Mouse (Mus musculus) 416B (cell line): ENCODE measurements around the gene E330017A01Rik.

ENCODE experiments used
- DNase-seq: peaks from one replicate; pipeline ENCODE4 v3.0.0; 2011; ENCODE audit warnings: low read depth

The E330017A01Rik gene

DNA sequence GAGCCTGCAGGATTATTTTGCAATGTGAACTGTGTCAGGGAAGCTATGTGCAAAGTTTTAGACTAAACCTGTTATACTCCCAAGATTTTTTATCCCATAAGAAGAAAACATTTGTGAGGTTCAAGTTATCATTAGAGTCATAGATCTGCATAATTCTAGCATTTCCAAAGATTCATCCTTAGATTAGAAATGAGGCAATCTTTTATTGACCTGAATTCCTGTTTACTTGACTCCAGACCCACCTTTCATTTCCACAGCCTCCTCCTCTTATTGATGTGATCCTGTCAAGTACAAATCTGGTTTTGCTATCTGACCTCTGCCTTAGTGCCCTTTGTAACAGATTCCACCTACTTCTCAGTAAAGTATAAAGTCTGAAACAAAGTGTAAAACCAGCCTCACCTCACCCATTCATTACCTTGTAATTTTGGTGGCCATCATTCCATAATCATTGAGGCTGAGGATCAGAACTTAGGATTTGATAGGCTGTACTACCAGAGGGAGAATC is 23.8 kb upstream of the E330017A01Rik start:
- no peak for DNase-seq

DNA sequence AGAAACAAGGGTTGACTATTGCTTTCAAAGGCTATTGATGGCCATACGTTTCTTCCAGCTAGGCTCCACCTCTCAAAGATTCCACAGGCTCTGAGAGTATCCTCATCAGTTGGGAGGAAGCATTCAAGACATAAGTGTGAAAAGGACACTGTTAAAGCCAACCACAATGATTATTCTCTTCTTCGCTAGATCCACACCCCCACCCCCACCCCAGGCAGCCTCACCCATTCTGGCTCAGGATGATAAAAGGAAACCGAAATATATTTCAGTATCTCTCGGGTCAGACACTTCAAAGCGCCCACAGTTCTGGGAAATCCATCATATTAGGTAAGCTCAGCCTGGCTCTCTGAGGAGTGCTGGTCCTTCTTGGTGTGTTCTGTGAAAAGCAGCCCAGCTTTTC is 23.3 kb upstream of the E330017A01Rik start:
- DNase-seq = no peak

DNA sequence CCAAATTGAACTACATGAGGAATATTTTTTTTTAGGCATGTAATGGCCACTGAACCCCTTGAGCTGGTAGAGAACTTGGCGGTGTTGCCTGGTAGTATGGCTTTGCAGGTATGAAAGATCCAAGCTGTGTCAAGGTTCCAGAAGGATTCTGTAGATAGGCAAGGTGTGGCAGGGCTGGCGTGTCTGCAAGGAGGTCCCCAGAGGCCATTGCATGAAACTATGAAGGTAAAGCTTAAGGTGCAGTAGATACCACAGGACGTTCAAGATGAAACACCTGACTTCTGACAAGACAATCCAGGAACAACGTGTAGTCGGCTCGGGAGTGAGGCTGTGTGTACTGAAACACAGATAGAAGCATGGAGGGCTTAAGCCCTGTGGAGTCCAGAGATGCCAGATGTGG is 20.1 kb upstream of the E330017A01Rik start:
- DNase-seq = no peak

DNA sequence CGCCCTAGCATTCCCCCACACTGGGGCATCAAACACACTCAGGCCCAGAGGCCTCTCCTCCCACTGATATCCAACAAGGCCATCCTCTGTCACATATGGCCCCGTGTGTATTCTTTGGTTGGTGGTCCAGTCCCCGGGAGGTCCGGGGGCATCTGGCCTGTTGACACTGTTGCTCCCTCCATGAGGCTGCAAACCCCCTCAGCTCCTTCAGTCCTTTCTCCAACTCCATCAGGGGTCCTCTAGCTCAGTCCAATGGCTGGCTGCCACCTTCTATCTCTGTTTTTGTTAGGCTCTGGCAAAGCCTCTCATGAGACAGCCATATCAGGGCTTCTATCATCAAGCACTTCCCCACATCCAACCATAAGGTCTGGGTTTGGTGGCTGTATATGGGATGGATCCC is 18.0 kb upstream of the E330017A01Rik start:
- no peak for DNase-seq

DNA sequence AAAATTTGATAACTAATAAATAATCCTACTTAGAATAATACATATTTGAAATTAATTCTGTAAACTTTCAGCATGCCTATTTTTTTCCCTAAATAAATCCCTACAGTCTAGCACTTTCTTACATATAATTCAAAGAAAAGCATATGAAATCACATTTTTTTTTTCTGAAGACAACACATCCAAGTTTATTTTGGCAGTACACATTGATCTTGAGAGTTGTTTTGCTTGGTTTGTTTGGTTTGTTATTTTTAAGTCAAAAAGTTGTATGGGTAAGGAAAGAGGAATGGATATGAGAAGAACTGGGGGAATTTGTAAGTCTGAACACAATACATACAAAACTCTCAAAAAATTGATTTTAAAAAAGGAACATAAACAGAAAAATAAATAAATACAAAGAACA is 17.2 kb upstream of the E330017A01Rik start:
- no peak for DNase-seq

DNA sequence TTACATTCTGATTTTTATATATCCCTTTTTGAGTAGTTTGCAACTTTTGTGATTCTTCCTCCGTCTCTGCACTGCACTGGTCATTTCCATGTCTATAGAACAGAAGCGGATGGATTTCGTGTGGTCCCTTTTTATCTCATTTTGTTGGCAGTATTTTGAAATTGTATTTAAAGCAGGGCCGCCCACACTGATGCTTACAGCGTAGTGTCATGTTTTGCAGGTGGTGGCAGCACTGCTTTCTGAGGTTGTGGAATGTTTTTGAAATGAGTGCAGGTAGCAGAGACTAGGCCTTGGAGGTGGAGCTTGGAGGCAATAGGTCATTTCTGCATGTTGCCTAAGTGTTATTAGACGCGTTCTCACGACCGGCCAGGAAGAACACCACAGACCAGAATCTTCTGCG is 11.4 kb upstream of the E330017A01Rik start:
- DNase-seq = no peak

DNA sequence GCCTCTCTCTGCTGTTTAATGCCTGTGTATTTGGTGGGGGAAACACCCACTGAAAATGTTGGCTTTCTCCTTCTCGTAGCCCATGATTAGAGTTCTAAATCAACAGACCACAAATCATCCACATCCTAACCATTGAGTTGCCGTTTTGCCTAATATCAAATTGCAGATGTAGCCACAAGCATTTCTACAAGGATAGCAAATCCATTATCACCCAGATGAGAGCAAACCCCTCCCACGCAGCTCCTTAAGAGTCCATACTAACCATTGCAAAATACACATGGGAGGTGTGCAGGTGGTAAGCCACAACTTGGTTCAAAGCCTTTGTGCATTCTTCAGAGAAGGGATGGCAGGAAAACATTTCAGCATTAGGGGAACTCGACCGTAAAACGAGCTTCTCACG is 523 bp downstream of the E330017A01Rik start:
- no peak for DNase-seq

DNA sequence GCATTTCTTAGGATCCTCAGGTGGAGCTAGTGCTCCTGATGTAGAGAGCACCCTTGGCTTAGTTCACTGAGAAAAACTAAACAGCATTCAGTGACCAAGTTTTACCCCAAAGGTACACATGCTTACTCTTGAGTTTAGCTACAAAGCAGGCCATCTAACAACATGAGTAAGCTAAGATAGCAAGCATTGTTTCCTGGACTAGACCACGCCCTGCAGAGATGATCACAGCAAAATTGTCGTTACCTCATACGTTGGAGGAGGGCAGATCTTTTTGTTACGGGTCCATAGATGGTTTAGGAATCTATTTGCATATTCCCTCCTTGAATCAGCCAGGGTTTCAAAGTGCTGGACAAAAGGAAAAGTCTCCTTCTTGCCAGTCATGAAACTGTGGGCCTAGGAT is 1.1 kb downstream of the E330017A01Rik start:
- DNase-seq = no peak

DNA sequence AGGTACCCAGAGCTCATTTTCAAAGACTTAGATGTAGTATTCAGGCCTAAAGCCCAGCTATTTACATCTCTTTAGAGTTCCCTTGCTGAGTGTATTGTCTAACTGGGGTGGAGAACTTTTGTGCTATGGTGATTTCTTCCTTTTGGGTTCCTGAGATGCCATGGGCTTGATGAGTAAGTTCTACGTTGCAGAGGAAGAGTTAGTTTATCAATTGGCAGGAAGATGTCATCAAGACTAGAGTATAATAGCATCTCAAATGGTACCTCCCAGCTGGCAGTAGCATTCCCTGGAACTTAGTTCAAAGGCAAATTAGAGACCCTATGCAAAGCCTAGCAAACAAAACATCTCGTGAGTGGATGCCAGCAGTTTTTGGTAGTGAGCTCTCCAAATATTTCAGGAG is 2.7 kb downstream of the E330017A01Rik start:
- no peak for DNase-seq

DNA sequence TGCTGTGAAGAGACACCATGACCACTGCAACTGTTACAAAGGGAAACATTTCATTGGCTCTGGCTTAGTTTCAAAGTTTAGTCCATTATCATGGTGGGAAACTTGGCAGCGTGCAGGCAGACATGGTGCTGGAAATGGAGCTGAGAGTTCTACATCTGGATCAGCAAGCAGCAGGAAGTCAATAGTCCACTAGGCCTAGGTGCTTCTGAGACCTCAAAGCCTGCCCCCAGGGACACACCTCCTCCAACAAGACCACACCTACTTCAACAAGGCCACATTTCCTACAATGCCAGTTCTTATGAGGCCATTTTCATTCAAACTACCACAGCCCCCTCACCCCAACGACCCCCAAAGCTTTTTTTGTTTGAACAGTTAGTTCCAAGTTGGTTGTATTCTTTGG is 8.8 kb downstream of the E330017A01Rik start:
- no peak for DNase-seq

DNA sequence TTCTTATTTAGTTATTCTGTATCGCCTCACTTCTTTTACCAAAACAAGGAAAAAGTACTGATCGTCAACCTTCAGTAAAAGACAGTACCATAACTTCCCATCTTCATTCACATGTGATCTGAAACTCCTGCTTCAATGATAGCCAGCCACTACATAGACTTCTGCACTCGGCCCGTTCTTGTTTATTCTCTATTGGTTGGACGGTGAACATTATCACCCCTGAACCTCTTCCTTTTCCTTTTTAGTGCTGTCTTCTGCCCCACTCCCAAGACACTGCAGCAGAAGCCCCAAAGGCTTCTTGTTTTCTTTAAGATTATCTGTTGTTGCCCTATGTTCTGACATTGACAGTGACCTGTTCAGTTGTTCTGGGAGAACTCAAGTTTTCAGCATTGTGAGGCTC is 9.6 kb downstream of the E330017A01Rik start:
- DNase-seq = no peak

DNA sequence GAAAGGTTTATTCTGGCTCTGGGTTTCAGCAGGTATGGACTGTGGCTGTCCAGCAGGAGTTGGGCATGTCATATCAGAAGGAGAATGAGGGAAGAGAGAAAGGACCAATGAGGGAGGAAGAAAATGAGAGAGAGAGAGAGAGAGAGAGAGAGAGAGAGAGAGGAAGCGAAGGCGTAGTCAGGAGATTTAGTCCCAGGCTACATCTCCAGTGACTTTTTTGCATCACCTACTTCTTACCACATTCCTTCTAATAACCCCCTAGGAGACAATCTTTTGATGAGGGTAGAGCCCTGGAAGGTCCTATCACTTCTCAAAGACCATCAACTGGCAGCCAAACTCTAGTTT is 10.2 kb downstream of the E330017A01Rik start:
- DNase-seq = no peak

DNA sequence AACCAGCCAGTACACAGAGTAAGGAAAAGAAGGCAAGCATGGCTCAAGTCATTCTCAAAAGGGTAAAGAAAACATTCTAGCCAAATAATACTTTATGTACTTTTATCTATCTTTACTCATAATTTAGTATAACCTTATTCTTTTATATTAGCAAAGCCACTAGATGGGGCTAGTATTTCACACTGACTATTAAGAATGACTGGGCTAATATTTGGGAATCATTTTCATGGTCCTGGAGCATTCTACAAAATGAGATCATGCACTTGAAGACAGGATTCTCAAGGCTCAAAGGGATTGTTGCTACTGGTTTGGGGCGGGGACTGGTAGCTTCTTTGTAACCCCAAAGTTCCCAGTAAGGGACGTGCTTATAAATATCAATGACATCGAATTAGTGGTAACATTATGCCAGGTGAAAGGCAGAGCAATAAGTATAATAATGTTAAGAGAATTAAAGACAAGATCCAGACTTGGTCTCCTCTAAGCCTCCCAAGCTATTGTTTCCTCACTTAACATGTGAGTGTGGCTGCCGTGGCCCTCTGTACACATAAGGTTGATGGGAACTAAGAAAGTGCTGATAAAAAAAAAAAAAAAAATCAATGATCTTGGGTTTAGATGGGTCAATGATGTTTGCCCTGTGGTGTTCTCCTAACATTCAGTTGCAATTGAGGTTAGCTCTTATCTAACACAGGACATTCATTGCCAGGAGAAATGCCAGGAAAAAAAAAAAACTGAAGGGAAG is 10.8 kb downstream of the E330017A01Rik start:
- peak; percentile 21 for DNase-seq

DNA sequence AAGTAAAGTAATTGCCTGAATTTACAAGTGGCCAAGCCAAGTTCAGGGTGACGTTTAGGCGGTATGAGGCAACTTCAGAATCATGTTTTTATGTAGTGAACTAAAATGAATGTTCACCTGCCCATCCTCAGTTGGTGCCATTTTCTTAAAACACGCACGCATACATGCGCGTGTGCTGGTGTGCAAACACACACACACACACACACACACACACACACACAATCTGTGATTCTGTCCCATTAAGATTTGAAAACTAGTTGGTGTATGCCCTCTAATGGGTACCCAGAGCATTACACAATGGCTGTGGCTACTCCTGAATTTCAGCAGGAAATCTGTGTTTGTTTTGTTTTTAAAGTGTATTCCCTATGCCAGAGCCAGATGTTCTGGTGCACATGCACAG is 14.6 kb downstream of the E330017A01Rik start:
- DNase-seq = peak; percentile 38

DNA sequence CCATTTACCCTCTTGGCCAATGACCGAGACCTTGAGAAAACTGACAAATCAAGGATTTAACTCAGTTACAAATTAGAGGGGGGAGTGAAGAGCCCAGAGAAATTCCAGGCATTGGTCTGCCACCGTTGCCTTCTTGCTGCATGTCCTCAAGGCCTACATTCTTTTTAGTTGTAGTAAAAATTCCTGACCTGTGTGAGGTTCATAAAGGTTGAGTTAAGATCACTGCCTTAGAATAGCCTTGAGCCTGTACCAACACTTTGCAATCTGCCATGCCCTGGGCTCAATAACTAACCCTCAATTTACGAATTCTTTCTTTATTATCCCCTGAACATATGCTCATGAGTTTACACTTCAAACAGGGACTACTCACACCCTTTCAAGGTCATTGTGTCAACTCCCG is 15.4 kb downstream of the E330017A01Rik start:
- no peak for DNase-seq

DNA sequence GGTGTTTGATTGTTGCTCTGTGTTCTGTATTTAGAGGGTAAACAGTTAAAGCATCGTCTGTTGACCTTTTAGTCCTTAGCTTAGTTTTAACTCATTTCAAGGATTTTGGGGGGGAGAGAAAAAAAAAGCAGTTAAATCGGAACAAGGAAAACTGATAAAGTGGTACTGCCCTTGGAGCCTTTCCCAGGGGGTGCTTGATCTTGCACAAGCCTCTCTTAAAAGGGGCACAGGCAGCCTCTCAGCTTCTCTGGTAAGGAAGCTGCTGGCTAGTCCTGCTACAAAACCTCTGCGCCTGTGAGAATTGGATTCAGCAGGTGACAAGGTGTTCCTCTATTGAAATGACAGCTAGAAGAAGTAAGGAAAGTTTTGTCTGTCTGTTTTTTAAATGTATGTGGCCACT is 16.2 kb downstream of the E330017A01Rik start:
- DNase-seq = no peak

DNA sequence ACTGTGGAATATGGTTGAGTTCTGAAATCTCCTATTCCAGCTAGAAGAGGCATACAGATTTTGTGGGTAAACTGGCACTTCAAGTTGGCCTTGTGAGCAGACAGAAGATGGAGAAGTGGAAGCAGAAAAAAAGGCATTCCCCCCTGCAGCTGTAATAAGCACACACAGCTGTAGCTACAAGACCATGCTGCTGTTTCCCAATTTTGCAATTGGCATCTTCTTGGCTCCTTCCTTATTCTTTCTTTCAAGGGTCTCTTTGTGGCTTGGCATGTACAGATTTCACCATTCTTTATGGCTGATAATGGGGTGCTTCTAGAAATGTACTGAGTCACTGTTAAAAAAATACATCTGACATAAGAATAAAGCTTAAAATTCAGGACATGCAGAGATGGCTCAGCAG is 21.2 kb downstream of the E330017A01Rik start:
- DNase-seq = no peak

DNA sequence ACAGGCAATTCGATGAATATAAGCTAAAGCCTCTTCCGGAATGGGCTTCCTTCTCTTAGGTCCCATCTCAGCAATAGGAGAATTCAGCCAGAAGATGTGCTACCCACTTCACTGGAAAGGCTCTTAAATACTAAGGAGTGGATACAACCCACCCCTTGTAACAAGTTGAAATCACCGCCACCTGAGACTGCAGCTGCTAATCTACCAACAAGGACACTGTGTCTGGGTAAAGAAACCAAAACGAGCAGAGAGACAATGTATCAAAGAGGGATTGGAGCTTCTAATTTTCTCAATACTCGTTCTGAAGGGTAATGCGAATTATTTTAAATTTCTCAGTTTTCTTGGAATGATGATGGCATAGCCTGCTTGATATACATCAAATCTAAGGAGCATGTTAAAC is 21.7 kb downstream of the E330017A01Rik start, which contains the start of gene Gm813:
TSS of gene Gm813 (minus strand) at position 101 of the 400 bp plus-strand sequence.
- DNase-seq = no peak

DNA sequence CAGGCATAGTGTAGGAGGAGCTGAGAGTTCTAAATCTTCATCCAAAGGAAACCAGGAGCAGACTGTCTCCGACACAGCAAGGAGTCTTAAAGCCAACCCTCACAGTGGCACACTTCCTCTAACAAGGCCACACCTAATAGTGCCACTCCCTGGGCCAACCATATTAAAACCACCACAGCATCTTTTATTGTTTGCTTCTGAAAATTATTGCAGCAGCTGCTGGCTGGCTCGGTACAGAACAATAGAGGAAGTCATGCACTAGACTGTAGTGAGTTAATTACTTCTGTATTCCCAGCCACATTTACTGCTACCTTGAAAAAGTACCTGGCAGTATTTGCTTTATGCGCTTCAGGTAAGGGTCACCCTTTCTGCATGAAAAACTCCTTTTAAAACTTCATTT is 25.6 kb downstream of the E330017A01Rik start:
- DNase-seq = no peak

DNA sequence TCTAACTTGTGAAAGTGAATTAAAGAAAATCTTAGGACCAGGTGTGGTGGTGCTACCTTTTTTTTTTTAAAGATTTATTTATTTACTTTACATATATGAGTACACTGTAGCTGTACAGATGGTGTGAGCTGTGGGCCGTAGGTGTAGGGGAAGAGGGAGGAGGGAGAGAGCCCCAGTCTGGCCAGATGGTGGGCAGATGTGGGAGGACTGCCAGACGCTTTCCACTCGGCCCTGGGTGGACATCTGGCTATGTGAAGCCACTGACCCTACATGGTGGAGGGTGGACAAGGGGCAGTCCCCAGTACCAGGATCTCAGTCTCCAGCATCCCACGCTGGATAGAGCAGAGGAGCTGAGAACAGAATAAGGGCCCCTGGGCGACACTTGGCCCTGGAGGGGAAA is 31.4 kb downstream of the E330017A01Rik start:
- DNase-seq = no peak

DNA sequence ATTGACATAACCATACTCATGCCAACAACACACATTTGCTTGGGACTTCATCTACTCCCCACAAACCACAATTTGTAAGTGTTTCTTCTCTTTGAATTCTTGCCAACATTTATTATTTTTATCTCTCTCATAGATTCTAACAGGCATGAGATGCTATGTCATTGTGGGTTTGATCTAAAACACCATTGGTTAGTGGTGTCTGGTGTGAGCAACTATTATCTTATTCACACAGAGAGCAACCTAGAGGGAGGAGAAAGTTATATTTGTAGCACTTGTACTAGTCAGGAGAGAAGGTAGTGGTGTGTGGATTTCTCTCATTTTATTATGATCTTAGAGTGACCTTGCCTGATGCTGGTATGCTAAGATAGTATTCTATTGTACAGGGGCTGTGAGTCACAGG is 33.9 kb downstream of the E330017A01Rik start:
- peak; percentile 80 for DNase-seq

DNA sequence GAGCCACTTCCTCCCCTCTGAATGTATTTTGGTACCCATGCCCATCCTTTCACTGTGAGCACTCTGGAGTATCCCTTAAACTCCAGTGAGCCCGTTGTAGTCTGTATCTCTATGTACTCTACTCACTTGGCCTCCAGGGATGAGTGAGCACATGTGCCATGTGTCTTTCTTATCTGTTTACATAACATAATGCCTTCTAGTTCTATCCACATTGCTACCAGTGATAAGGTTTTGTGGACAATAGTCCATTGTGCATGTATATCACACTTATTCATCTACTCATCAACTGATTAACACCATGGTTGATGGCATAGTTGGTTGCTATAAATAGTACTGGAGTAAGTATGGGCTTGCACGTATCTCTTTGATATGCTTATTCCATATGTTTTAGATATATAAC is 34.7 kb downstream of the E330017A01Rik start:
- DNase-seq = no peak

DNA sequence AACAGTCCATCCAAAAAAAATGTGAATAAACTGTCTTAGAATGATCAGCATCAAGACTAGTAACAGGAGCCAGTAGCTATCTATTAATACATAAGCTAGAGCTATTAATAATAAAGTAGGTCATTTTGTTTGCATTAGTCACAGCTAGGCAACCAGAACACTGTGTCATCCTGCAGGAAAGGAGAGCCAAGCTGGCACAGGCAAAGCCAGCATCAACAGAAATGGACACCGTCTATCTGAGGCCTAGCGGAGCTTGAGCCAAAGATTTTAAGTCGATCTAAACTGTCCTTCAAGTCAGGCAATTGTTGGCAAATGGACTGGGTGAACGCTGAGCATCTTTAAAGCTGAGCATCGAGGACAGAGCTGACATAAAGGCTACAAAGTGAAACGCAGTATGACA is 37.7 kb downstream of the E330017A01Rik start:
- DNase-seq = no peak

DNA sequence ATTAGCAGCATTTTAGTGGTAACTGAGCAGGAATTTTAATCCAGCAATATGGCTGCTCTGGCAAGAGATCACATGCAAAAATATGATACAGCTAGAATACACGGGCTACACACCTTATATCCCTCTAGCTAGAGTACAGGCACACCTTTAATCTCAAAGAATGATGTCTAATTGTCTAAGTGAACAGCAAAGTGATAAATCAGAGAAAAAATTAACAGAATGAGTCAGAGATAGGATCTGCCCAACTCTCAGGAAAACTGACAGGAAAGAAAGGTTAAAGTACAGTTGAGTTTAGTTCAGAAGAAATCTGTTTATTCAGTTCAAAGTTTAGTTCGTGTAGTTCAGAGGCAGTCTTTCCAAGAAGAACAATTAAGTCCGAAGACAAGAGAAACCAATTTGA is 47.2 kb downstream of the E330017A01Rik start:
- DNase-seq = no peak
